Mouse (Mus musculus) ovary, adult 10 weeks (tissue): ENCODE results near the gene Gm7980. TPM values are rescaled to one million over a fixed set of nuclear protein-coding genes. Genes with fewer than 3 reads are reported as not detected.

ENCODE experiments used
- polyA plus RNA-seq: library from polyadenylated mRNA; stranded (reverse); fragments of 350-450 nt; fragmentation: Illumina TruSeq; extraction: RNeasy Lipid Tissue Mini Kit (QIAGEN cat#74804); gene quantifications from one replicate; pipeline ENCODE4 v1.2.3, GENCODE M21; 2014

Gm7980 gene
- polyA plus RNA-seq, result not detected

GRCm38 (mm10) chr14:41907190-41907589, at the start of gene Gm7980:
Gene Gm7980 (minus strand): TSS chr14:41907290.

GRCm38 (mm10) chr14:41943695-41944094, 36.6 kb upstream of the Gm7980 start, which contains the start of gene 1700024B05Rik:
Gene 1700024B05Rik (plus strand): TSS chr14:41943995.

GRCm38 (mm10) chr14:41924649-41925048, 17.6 kb upstream of the Gm7980 start, which contains the start of gene 1700049E17Rik1:
Gene 1700049E17Rik1 (plus strand): TSS chr14:41924949.

Other genes starting within 250 kb of the Gm7980 start
- gene Gm8068, start 205.4 kb downstream of the Gm7980 start, polyA plus RNA-seq, result not detected
- gene Gm7929, start 156.7 kb downstream of the Gm7980 start, polyA plus RNA-seq, result not detected
- not detected for gene Gm47189, start 134.8 kb downstream of the Gm7980 start, polyA plus RNA-seq
- not detected for gene 1700049E17Rik1, start 17.7 kb upstream of the Gm7980 start, polyA plus RNA-seq
- 0.31 TPM for gene 1700024B05Rik, start 36.7 kb upstream of the Gm7980 start, polyA plus RNA-seq
- not detected for gene Gm6401, start 60.6 kb upstream of the Gm7980 start, polyA plus RNA-seq
- gene Gm3543, start 76.0 kb upstream of the Gm7980 start, polyA plus RNA-seq, result not detected
- not detected for gene Gm7951, start 210.1 kb upstream of the Gm7980 start, polyA plus RNA-seq